Mouse (Mus musculus) ES-E14 (cell line): ENCODE measurements around the gene Pappa2.

Experiments
- CHD2 ChIP-seq: IDR thresholded peaks from 2 replicates; pipeline ENCODE4 v1.6.1; 2014; ENCODE audit warnings: mild to moderate bottlenecking, low read depth, low read length, inconsistent platforms
- HCFC1 ChIP-seq: IDR thresholded peaks from 2 replicates; pipeline ENCODE4 v1.6.1; 2012; ENCODE audit warnings: low read length, inconsistent platforms, borderline replicate concordance; ENCODE audit not compliant: insufficient read depth
- MAFK ChIP-seq: IDR thresholded peaks from 2 replicates; pipeline ENCODE4 v1.6.1; 2014; ENCODE audit warnings: mild to moderate bottlenecking, low read depth, low read length, inconsistent platforms; ENCODE audit not compliant: insufficient read depth

DNA sequence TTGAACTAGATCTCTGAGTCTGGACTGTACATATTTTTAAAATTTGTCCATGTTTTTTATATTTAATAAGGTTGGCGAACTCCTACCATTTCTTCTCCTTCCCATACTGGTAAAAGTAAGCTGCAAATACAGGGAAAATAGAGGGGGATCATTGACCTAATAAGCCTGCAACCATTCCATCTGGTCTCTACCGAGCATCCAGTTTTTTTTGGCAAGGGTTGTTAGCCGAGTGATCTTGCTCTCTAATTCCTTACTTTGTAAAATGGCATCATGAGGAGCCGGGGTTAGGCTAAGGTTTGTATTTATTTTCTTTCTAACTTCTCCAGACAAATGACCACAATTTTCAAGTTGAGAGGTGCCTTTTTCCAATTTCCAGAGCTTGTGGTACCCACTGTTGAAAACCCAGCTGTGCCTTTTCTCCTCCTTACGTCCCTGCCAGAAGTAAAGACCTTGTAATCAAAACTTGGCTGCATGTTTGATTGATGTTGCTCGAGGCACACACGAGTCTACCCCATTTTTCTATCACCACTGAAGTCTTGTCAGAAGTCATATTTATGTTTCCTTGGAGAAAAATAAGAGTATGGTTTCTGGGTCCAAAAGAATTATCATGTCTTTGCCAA, 210.1 kb downstream of the Pappa2 start:
- no peak for TF ChIP-seq MAFK
- no peak for TF ChIP-seq CHD2
- no peak for TF ChIP-seq HCFC1
